Mouse (Mus musculus) erythroblast, embryonic 14.5 days (primary cell): ENCODE results near the gene Zfp316. TPM values are rescaled to one million over a fixed set of nuclear protein-coding genes. Genes with fewer than 3 reads are reported as not detected.

Source experiments
- H3K27me3 ChIP-seq: 2 replicates; pipeline ENCODE4 v1.6.1; 2012; ENCODE audit warnings: inconsistent platforms; ENCODE audit not compliant: control insufficient read depth
- H3K36me3 ChIP-seq: 2 replicates; pipeline ENCODE4 v1.6.1; 2012; ENCODE audit warnings: mild to moderate bottlenecking, inconsistent platforms; ENCODE audit not compliant: control insufficient read depth
- H3K4me1 ChIP-seq: 2 replicates; pipeline ENCODE4 v1.6.1; 2012; ENCODE audit warnings: inconsistent platforms; ENCODE audit not compliant: control insufficient read depth
- H3K4me3 ChIP-seq: replicated peaks from 2 replicates; pipeline ENCODE3; 2012; ENCODE audit warnings: moderate library complexity, mild to moderate bottlenecking, inconsistent platforms
- H3K9me3 ChIP-seq: 2 replicates; pipeline ENCODE4 v1.6.1; 2012; ENCODE audit warnings: low read length, inconsistent platforms, mixed read lengths; ENCODE audit not compliant: control insufficient read depth
- GATA1 ChIP-seq: IDR thresholded peaks from 2 replicates; pipeline ENCODE4 v1.6.1; 2012; ENCODE audit warnings: low read length, inconsistent platforms, mixed read lengths
- TAL1 ChIP-seq: IDR thresholded peaks from 3 replicates; pipeline ENCODE4 v1.6.1; 2012; ENCODE audit warnings: low read length, inconsistent platforms, mixed read lengths
- polyA plus RNA-seq: library from polyadenylated mRNA; stranded (reverse); fragments of >175 nt; gene quantifications from 2 replicates; pipeline ENCODE4 v1.2.3, GENCODE M21; 2012

Zfp316 gene
- polyA plus RNA-seq, 1 experiment: 0.02 TPM

DNA sequence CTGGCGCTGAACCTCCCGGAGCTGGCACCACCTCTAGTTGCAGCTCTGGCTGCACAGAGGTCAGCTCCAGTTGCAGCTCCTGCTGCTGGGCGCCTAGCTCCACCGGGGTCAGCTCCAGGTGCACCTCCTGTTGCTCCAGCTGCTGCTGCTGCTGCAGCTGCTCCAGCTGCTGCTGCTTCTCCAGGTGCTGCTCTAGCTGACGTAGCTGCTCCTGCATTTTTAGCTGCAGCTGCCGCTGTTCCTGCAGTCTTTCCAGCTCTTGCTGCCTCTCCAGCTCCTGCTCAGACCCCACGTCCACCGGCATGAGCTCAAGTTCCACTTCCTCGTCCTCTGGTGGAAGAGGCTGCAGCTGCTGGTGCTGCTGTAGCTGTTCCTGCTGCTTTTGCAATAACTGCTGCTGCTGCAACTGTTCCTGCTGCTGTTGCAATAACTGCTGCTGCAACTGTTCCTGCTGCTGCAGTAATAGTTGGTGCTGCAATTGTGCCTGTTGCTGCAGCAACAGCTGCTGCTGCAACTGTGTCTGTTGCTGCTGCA lies 18.6 kb upstream of the Zfp316 start:
- peaks cover 86% of the 10 kb centered on the region for H3K27me3 ChIP-seq
- H3K4me1 ChIP-seq: peaks cover 3% of the 10 kb centered on the region; the same call in 1 of the 2 replicates
- peaks cover 14% of the 10 kb centered on the region for H3K9me3 ChIP-seq
- H3K36me3 ChIP-seq: no peaks in the 10 kb centered on the region
- no peak for TF ChIP-seq TAL1
- no peak for TF ChIP-seq GATA1
- no peak overlapping the region for H3K4me3 ChIP-seq

DNA sequence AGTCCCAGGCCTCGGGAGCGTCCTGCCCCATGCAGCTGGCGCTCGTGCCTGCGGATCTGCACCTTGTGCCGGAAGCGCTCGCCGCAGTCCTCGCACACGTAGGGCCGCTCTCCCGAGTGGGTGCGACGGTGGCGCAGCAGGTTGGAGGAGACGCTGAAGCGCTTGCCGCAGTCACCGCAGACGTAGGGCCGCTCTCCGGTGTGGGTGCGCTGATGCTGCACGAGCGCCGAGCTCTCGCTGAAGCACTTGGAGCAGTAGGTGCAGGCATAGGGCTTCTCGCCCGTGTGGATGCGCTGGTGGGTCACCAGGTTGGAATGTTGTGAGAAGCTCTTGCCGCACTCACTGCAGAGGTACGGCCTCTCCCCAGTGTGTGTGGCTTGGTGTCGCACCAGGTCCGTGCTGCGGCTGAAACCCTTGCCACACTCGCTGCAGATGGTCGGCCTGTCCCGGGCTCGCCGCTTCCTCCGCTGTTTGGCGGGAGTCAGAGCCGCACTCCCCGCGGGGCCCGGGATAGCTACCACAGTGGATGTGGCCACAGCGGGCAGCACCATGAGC lies 18.0 kb upstream of the Zfp316 start:
- Histone ChIP-seq H3K36me3 (no peaks in the 10 kb centered on the region), H3K4me1 (peaks cover 3% of the 10 kb centered on the region; the same call in 1 of the 2 replicates), H3K4me3 (peak overlapping the region; percentile 17), H3K27me3 (peaks cover 82% of the 10 kb centered on the region), H3K9me3 (peaks cover 14% of the 10 kb centered on the region)
- TF ChIP-seq TAL1: no peak
- TF ChIP-seq GATA1: no peak

DNA sequence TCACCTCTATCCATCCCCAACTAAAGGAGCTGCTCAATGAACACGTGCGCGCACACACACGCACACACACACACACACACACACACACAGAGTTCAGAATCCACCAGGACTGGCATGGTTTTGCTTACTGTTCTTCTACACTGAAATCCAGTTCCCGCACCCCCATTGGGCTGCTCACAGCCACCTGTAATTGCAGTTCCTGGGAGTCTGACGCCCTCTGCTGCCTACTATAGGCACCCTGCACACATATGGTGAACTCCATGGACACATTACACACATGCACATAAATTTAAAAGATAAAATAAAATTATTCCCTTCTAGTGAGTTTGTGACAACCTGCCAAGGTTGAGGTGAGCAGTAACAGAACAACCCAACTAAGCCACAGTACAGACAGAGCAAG lies 14.9 kb upstream of the Zfp316 start:
- Histone ChIP-seq H3K9me3 (peaks cover 14% of the 10 kb centered on the region), H3K4me3 (no peak overlapping the region), H3K36me3 (no peaks in the 10 kb centered on the region), H3K27me3 (peaks cover 61% of the 10 kb centered on the region), H3K4me1 (peaks cover 3% of the 10 kb centered on the region; the same call in 1 of the 2 replicates)
- no peak for TF ChIP-seq TAL1
- no peak for TF ChIP-seq GATA1

- no peaks in the 10 kb centered on the region for H3K9me3 ChIP-seq
- TF ChIP-seq GATA1 (no peak), TAL1 (no peak)
- no peak overlapping the region for H3K4me3 ChIP-seq
- H3K4me1 ChIP-seq: no peaks in the 10 kb centered on the region
- no peaks in the 10 kb centered on the region for H3K36me3 ChIP-seq
- H3K27me3 ChIP-seq: peaks cover 30% of the 10 kb centered on the region
Measured at GRCm38 (mm10) chr5:143279247-143279646, 9.4 kb upstream of the Zfp316 start.

DNA sequence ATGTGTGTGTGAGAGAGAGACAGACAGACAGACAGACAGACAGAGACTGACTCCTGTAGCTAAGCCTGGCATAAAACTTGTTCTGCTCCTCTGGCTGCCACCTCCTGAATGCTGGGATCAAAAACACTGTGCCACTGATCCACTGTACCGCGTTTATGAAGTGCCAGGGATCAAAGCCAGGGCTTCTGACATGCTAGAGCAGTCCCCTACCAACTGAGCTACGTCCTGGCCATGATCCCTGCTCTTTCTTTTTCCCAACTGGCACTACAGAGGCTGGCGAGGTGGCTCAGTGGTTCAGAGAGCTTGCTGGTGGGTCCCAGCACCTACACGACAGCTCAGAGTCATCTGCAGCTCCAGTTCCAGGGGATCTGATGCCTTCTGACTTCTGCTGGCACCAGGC lies 5.9 kb upstream of the Zfp316 start:
- Histone ChIP-seq H3K9me3 (no peaks in the 10 kb centered on the region), H3K27me3 (peaks cover 26% of the 10 kb centered on the region), H3K4me1 (no peaks in the 10 kb centered on the region; the same call in 1 of the 2 replicates), H3K4me3 (no peak overlapping the region), H3K36me3 (no peaks in the 10 kb centered on the region)
- no peak for TF ChIP-seq TAL1
- no peak for TF ChIP-seq GATA1

DNA sequence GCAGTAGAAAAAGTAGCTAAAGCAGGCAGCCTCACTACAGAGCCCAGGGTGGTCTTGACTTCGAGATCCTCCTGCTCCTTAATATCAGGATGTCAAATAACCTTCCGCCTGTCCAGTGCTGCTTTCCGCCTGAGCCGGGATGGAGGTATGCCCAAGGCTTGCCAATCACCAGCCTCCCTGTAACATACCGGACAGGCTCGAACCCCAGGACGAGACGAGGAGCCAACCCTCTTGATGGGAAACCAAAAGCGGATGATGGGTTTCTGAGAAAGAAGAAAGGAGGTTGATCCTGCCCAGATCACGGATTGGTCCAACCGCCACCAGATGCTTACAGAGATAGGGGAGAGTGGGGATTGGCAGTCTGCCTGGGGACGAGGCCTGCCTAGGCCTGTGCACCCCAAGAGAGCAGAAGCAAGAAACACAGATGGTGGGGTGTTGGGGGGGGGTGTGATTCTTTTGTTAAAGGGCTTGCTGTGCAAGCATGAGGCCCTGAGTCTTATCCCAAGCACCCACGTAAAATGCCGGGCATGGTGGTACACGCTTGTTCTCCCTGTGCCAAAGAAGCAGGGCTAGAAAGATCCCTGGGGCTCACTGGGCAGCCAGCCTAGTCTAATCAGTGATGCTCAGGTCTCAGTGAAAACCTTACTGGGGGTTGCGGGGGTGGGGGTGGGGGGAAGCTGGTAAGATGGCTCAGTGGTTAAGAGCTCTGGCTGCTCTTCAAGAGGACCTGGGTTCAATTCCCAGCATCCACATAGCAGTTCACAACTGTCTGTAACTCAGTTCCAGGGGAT lies 2.9 kb upstream of the Zfp316 start:
- Histone ChIP-seq H3K27me3 (peaks cover 45% of the 10 kb centered on the region), H3K4me1 (peaks cover 12% of the 10 kb centered on the region), H3K36me3 (no peaks in the 10 kb centered on the region), H3K9me3 (no peaks in the 10 kb centered on the region), H3K4me3 (no peak overlapping the region)
- TF ChIP-seq TAL1 (no peak), GATA1 (no peak)

GRCm38 (mm10) chr5:143272108-143272507 lies 2.3 kb upstream of the Zfp316 start:
- H3K9me3 ChIP-seq: no peaks in the 10 kb centered on the region
- TF ChIP-seq GATA1 (no peak), TAL1 (no peak)
- H3K36me3 ChIP-seq: no peaks in the 10 kb centered on the region
- H3K4me1 ChIP-seq: peaks cover 12% of the 10 kb centered on the region
- H3K27me3 ChIP-seq: peaks cover 39% of the 10 kb centered on the region
- no peak overlapping the region for H3K4me3 ChIP-seq

DNA sequence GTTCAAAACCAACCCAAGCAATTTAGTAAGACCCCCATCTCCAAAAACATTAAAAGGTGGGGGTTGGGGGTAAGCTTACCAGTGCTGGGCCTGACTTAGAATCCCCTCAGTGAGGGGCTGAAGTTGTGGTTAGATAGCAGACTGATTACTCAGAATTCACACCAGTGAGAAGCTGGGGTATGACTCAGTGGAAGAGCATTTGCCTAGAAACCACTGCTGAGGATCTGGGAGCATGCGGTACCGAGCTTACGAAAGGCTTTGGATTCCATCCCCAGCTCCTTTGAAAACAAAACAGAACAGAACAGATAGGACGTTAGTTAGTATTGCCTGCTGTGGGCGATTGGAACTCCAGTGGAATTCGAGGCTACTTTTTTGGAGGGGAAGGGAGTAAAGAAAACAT lies 1.8 kb upstream of the Zfp316 start:
- Histone ChIP-seq H3K4me1 (peaks cover 12% of the 10 kb centered on the region), H3K36me3 (no peaks in the 10 kb centered on the region), H3K9me3 (no peaks in the 10 kb centered on the region), H3K27me3 (peaks cover 37% of the 10 kb centered on the region), H3K4me3 (no peak overlapping the region)
- no peak for TF ChIP-seq GATA1
- TF ChIP-seq TAL1: no peak

DNA sequence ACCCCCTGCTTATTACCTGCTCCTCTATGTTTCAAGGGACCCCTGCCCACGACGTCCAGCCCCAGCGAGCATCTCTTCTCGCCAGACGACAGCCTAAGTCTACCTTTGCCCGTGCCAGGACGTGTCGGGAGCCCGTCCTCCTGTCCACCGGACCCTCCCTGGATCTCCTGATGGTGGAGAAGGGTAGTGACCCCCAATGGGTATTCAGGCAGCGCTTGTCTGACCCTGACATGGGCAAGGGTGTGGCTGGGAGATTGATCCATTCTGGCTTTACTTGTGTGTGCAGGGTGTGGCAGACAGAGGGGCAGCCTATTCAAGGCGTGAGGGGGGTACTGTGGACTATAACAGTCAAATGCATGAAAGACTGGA lies 313 bp upstream of the Zfp316 start:
- Histone ChIP-seq H3K27me3 (peaks cover 31% of the 10 kb centered on the region), H3K4me1 (peaks cover 12% of the 10 kb centered on the region), H3K36me3 (no peaks in the 10 kb centered on the region), H3K4me3 (peak overlapping the region; percentile 65), H3K9me3 (no peaks in the 10 kb centered on the region)
- TF ChIP-seq GATA1 (no peak), TAL1 (no peak)
